12 mouse cellular contexts compared by ENCODE assay signal in genomic region chr12:111354142-111354541, GRCm38 (mm10). TPM values are rescaled to one million over a fixed set of nuclear protein-coding genes. Genes with fewer than 3 reads are reported as not detected.
DNase-seq lines count a peak whose midpoint lies in the region; ATAC-seq and TF ChIP-seq lines count a peak whose summit lies in the region.
"Had no signal": no experiment of that assay in that cellular context is flagged by ENCODE, and none has a peak within 500 bp of the region (broad histone marks: within the 10 kb centered on the region; RNA-seq: fewer than 3 reads in every experiment).

No protein-coding gene starts in this region.

- H3K36me3 ChIP-seq in kidney, embryonic 16.5 days (ENCODE audit: insufficient read depth, low read length), result no peaks in the 10 kb centered on the region
- H3K36me3 ChIP-seq in kidney, embryonic 15.5 days, result no peaks in the 10 kb centered on the region
- H3K36me3 ChIP-seq in embryonic facial prominence, embryonic 15.5 days, result peaks cover 3% of the 10 kb centered on the region; the same call in 1 of the 2 replicates
- H3K36me3 ChIP-seq in midbrain, embryonic 16.5 days (ENCODE audit: control insufficient read depth, insufficient read depth, low read length), result no peaks in the 10 kb centered on the region
- H3K36me3 ChIP-seq: limb, embryonic 15.5 days had no signal

- no peak overlapping the region for H3K9ac ChIP-seq in kidney, embryonic 16.5 days (replicated peaks; ENCODE audit: low read length)
- H3K9ac ChIP-seq in kidney, embryonic 15.5 days, result no peak overlapping the region
- H3K9ac ChIP-seq in embryonic facial prominence, embryonic 15.5 days, result no peak overlapping the region
- no peak overlapping the region for H3K9ac ChIP-seq in midbrain, embryonic 16.5 days (ENCODE audit: low read depth, low read length)
- H3K9ac ChIP-seq: limb, embryonic 15.5 days had no signal

- no peak for DNase-seq in heart, adult 18-20 months
- DNase-seq in ovary, postnatal 36 days (ENCODE audit: low spot score), result no peak
- DNase-seq: right cerebral cortex, postnatal 25 days had no signal

- H3K4me2 ChIP-seq in kidney, embryonic 16.5 days (replicated peaks; ENCODE audit: low read depth, low read length), result no peak overlapping the region
- H3K4me2 ChIP-seq in kidney, embryonic 15.5 days, result no peak overlapping the region
- no peak overlapping the region for H3K4me2 ChIP-seq in embryonic facial prominence, embryonic 15.5 days (replicated peaks)
- H3K4me2 ChIP-seq in midbrain, embryonic 16.5 days (ENCODE audit: low read length), result no peak overlapping the region
- H3K4me2 ChIP-seq: limb, embryonic 15.5 days had no signal

- TF ChIP-seq CTCF in embryonic fibroblast, embryonic 13.5 days (IDR thresholded peaks at IDR 0.05; ENCODE audit: borderline replicate concordance, insufficient read depth, low read length), result no peak

- WGBS in kidney, embryonic 16.5 days, result 64% methylated on average over 5 of the region's 5 CpGs
- WGBS in kidney, embryonic 15.5 days, result 66% methylated on average over 5 of the region's 5 CpGs
- WGBS in embryonic facial prominence, embryonic 15.5 days, result 82% methylated on average over 5 of the region's 5 CpGs
- 79% methylated on average over 5 of the region's 5 CpGs for WGBS in midbrain, embryonic 16.5 days

- peak overlapping the region; percentile 61 for H3K27ac ChIP-seq in kidney, embryonic 16.5 days (ENCODE audit: low read length)
- H3K27ac ChIP-seq in kidney, embryonic 15.5 days, result no peak overlapping the region
- H3K27ac ChIP-seq in embryonic facial prominence, embryonic 15.5 days (replicated peaks), result 0 out of 2 replicates have a peak overlapping the region, but pooled peaks have one; percentile 18
- H3K27ac ChIP-seq in embryonic fibroblast, embryonic 13.5 days (ENCODE audit: insufficient read depth, low read length), result peak overlapping the region; percentile 27
- peak overlapping the region; percentile 63 for H3K27ac ChIP-seq in midbrain, embryonic 16.5 days (ENCODE audit: low read length)
- H3K27ac ChIP-seq: limb, embryonic 15.5 days had no signal

- no peaks in the 10 kb centered on the region for H3K27me3 ChIP-seq in kidney, embryonic 16.5 days (ENCODE audit: insufficient read depth, low read length)
- no peaks in the 10 kb centered on the region for H3K27me3 ChIP-seq in kidney, embryonic 15.5 days
- H3K27me3 ChIP-seq in embryonic facial prominence, embryonic 15.5 days, result no peaks in the 10 kb centered on the region
- no peaks in the 10 kb centered on the region for H3K27me3 ChIP-seq in midbrain, embryonic 16.5 days (ENCODE audit: control insufficient read depth, insufficient read depth, low read depth, low read length)
- H3K27me3 ChIP-seq: limb, embryonic 15.5 days had no signal

- no peak overlapping the region for H3K4me3 ChIP-seq in kidney, embryonic 16.5 days (ENCODE audit: low read length)
- H3K4me3 ChIP-seq in kidney, embryonic 15.5 days (replicated peaks), result no peak overlapping the region
- no peak overlapping the region for H3K4me3 ChIP-seq in embryonic facial prominence, embryonic 15.5 days (replicated peaks)
- no peak overlapping the region for H3K4me3 ChIP-seq in embryonic fibroblast, embryonic 13.5 days (ENCODE audit: insufficient read depth, low read length)
- no peak overlapping the region for H3K4me3 ChIP-seq in midbrain, embryonic 16.5 days (ENCODE audit: low read depth, low read length)
- H3K4me3 ChIP-seq: limb, embryonic 15.5 days had no signal

- peaks cover 44% of the 10 kb centered on the region for H3K4me1 ChIP-seq in kidney, embryonic 16.5 days (ENCODE audit: insufficient read depth, low read length)
- peaks cover 74% of the 10 kb centered on the region for H3K4me1 ChIP-seq in kidney, embryonic 15.5 days
- H3K4me1 ChIP-seq in embryonic facial prominence, embryonic 15.5 days, result peaks cover 50% of the 10 kb centered on the region
- peaks cover 19% of the 10 kb centered on the region for H3K4me1 ChIP-seq in embryonic fibroblast, embryonic 13.5 days (ENCODE audit: control insufficient read depth, insufficient read depth, low read length)
- H3K4me1 ChIP-seq in midbrain, embryonic 16.5 days (ENCODE audit: control insufficient read depth, insufficient read depth, low read length), result peaks cover 33% of the 10 kb centered on the region

- H3K9me3 ChIP-seq in kidney, embryonic 16.5 days (ENCODE audit: low read length), result no peaks in the 10 kb centered on the region
- H3K9me3 ChIP-seq in kidney, embryonic 15.5 days (replicated peaks), result no peaks in the 10 kb centered on the region
- no peaks in the 10 kb centered on the region for H3K9me3 ChIP-seq in embryonic facial prominence, embryonic 15.5 days (replicated peaks)
- H3K9me3 ChIP-seq in midbrain, embryonic 16.5 days (replicated peaks; ENCODE audit: control insufficient read depth, low read length, poor library complexity, severe bottlenecking), result no peaks in the 10 kb centered on the region
- H3K9me3 ChIP-seq: limb, embryonic 15.5 days had no signal

- ATAC-seq in kidney, embryonic 16.5 days (ENCODE audit: low FRiP score, low TSS enrichment), result no peak
- ATAC-seq in kidney, embryonic 15.5 days (replicated peaks; ENCODE audit: low FRiP score), result no peak
- ATAC-seq in embryonic facial prominence, embryonic 15.5 days (ENCODE audit: insufficient number of reproducible peaks, low FRiP score, low TSS enrichment, low read depth), result no peak
- ATAC-seq in midbrain, embryonic 16.5 days, result no peak

- TF ChIP-seq POLR2A in embryonic fibroblast, embryonic 13.5 days (IDR thresholded peaks at IDR 0.05; ENCODE audit: low read depth, low read length), result no peak

RNA-seq across cellular contexts. Expression of gene Cdc42bpb, which starts 23.4 kb away (rescaled TPM):
- polyA plus RNA-seq in kidney, embryonic 16.5 days (2015; fragmentation: Nextera tagmentation; extraction: Ambion mirVana), result 40.6 and 45.2 TPM in 2 replicates
- 31.9 and 40.0 TPM in 2 replicates for polyA plus RNA-seq in kidney, embryonic 15.5 days (2015; fragmentation: Nextera tagmentation; extraction: Ambion mirVana)
- 33.2 and 36.1 TPM in 2 replicates for polyA plus RNA-seq in embryonic facial prominence, embryonic 15.5 days (2015; fragmentation: Nextera tagmentation; extraction: Ambion mirVana)
- polyA plus RNA-seq in embryonic fibroblast, embryonic 13.5 days (2011; ENCODE audit: insufficient read length, low read depth, missing spikeins), result 60.0 and 71.1 TPM in 2 replicates
- 39.9 and 40.2 TPM in 2 replicates for polyA plus RNA-seq in midbrain, embryonic 16.5 days (2015; fragmentation: Nextera tagmentation; extraction: Ambion mirVana)
- total RNA-seq in heart, adult 18-20 months (2021), result 10 to 100 TPM; 52.7 to 57.6 TPM

RNA-seq across cellular contexts. Expression of gene Lbhd2, which starts 52.5 kb away (rescaled TPM):
- 4.6 and 5.5 TPM in 2 replicates for polyA plus RNA-seq in kidney, embryonic 16.5 days (2015; fragmentation: Nextera tagmentation; extraction: Ambion mirVana)
- polyA plus RNA-seq in kidney, embryonic 15.5 days (2015; fragmentation: Nextera tagmentation; extraction: Ambion mirVana), result 5.5 and 7.0 TPM in 2 replicates
- polyA plus RNA-seq in embryonic facial prominence, embryonic 15.5 days (2015; fragmentation: Nextera tagmentation; extraction: Ambion mirVana), result 3.7 and 5.0 TPM in 2 replicates
- not detected in 2 replicates for polyA plus RNA-seq in embryonic fibroblast, embryonic 13.5 days (2011; ENCODE audit: insufficient read length, low read depth, missing spikeins)
- polyA plus RNA-seq in midbrain, embryonic 16.5 days (2015; fragmentation: Nextera tagmentation; extraction: Ambion mirVana), result 4.9 and 7.0 TPM in 2 replicates
- total RNA-seq in heart, adult 18-20 months (2021), result not detected
- total RNA-seq: heart, postnatal 36 days; megakaryocyte, adult 5-6 weeks; neutrophil, adult 5-6 weeks had no signal
